Mouse (Mus musculus) cerebellum, postnatal 10 days (tissue): ENCODE data around the gene Ints1.

Experiments
- DNase-seq, 2 experiments: peaks; one replicate each; pipeline ENCODE4 v3.0.0; 2021; ENCODE audit warnings: mixed read lengths in 2 of 2

The Ints1 gene

DNA sequence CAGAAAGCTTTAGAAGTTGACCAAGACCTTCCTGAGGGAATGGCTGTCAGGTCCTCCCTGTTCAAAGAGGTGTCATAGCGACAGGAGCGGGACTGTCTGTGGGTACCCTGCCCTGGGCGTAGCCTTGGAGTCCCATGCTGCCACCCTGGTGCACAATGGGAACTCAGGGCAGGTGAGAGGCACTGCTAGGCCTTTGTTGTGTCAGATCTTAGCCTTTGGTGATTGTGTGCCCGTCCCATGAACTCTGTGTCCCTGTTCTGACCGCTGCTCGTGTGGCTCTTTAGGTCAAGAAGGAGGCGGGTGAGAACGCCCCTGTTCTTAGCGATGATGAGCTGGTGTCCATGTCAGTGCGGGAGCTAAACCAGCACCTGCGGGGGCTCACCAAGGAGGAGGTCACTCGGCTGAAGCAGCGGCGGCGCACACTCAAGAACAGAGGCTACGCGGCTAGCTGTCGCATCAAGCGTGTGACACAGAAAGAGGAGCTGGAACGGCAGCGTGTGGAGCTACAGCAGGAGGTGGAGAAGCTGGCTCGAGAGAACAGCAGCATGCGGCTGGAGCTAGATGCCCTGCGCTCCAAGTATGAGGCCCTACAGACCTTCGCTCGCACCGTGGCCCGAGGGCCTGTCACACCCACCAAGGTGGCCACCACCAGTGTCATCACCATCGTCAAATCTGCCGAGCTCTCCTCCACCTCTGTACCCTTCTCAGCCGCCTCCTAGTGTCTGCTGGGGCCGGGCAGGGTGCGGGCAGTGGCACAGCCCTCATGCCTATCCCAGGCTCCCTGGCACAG is 24.5 kb upstream of the Ints1 start:
- DNase-seq = no peak

DNA sequence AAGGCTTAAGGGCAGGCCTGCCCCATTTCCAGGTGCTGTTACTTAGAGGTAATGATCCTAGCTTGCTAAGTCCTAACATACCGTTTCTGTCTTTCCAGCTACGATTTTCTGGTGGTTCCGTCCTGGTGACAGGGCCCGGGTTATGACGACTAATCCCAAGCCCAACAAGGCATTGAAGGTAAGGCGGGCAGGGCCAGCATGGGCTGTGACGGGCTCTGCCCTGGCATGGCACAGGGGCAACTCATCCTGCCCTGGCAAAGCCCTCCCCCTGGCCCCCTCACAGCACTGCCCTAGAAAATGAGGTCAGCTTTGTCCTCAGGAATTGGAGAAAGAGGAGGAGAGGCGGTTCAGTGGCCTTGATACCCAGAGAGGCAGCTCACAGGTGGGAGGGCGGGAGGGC is 23.6 kb upstream of the Ints1 start:
- no peak for DNase-seq

DNA sequence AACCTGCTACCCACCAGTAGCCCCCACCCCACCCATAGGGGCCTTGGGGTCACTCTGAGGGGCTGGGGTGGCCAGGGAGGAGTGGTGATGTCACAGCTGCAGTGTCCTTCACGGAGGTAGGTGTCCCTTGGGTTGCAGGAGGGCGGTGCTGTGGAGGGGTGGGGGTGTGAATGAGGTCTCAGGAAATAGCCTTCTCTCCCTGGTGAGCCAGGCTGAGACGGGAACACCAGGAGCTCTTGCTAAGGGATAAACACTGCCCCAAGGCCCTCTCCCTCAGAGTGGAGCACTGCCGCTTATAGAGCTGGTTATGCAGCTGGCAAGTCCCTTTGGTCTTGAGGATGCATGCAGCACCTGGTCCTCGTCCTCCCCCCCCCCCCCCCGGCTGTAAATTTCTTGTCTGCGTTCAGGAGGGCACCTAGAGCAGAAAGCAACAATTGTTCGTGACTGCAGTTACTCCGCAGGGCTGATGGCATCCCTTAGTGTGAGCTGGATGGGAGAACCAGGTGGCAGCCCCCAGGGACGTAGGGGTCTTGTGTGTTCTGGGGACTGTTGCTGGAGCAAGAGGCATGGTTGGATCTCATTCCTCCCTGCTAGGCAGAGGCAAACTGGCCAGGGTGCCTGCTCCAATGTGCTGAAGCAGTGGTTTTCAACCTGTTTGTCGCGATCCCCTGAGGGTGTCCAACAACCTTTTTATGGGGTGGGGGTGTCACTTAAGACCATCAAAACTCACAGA is 22.9 kb upstream of the Ints1 start:
- DNase-seq = peak in 1 of 2 experiments; percentile 38

DNA sequence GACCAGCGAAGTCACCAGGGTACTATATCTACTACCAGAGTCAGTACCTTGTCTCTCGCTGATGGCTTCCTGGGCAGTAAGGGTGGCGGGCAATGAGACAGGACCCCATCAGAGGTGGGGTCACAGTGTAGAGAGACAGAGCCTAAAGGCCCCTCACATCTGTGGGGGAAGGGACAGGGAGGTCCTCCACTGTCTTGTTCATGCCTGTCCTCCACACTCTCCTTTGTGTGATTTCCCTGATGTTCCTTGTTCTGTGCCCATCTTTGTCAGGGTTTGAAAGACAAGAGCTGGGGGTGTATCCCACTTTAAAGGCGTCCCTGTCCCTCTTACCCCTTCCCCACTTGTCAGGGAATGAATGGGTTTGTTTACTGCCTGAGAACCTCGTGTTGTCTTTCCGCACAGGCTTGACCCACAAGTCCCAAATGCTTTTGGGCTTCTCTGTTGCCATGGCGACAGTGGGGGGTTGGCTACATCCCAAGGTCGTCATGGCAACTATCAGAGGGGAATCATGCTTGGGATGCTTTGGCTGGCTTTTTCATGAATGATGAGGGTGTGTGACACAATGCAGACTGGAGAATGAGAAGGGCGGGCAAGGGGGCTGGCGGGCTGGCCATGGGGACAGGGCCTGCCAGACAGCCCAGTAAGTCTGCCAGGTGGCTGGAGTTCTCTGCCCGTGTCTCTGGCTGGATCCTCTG is 22.1 kb upstream of the Ints1 start:
- peak; percentile 97 to 98 for DNase-seq

DNA sequence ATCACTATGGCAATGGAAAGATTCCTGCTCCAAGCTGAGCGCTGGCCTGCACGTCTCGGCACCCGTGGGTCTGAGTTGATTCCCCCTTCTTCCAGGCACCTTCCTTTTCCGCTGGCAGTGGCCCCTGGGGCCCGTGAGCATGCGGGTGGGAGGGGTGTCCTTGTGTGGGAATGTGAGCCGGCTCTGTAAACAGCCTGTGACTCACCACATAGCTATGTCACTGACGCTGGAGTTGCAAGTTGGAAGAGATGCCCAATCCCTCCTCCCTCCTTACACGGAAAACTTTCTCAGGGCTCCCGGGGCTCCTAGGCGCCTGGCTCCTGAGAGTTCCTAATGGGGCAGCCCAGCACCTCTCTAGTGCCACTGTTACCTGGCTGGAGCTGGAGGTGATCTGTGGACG is 21.4 kb upstream of the Ints1 start:
- DNase-seq = peak in 1 of 2 experiments; percentile 33

DNA sequence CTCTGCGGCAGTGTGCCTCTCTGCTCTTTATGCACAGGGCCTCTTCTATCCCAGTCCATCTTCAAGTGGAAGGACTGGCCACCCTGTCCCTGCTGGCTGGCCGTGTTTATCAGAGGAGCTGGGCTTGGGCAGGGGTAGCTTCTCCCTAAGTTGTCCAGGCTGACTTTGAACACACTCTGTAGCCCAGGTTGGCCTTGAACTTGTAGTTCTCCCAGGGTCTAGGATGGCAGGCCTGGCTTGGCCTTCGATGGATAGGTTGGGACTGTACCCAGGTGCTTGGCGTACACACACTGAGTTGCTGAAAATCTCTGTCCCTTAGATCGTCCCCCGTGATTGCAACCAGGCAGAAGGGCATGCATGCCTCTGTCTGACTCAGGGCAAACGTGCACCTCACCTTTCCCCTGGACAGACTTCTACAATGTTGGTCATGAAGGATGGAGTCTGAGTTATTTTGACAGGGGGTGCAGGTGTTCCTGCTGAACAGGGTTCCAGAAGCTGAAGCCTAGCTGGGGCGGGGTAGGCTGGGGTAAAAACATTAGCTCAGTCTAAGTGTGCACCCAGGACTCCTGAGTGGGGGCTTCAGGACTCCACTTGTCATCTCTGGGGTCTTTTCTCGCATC is 20.6 kb upstream of the Ints1 start:
- no peak for DNase-seq

DNA sequence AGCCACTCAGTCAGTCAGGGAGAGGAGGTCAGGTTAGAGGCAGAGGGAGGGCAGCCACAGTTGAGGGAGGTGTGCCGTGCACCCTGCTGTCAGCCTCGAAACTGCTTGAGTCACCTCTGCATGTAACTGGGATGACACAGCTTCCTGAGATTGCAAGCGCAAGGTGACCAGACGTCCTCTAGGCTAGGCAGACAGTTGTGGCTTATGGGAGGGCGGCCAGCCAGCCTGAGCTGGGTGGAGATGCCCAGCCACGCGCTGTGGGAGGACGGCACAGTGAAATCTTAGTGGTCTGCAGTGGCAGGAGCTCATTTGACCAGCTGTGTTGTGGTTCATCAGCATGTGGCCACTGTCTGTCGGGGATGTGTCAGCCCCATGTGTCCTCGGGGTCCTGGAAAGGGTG is 19.5 kb upstream of the Ints1 start:
- no peak for DNase-seq

DNA sequence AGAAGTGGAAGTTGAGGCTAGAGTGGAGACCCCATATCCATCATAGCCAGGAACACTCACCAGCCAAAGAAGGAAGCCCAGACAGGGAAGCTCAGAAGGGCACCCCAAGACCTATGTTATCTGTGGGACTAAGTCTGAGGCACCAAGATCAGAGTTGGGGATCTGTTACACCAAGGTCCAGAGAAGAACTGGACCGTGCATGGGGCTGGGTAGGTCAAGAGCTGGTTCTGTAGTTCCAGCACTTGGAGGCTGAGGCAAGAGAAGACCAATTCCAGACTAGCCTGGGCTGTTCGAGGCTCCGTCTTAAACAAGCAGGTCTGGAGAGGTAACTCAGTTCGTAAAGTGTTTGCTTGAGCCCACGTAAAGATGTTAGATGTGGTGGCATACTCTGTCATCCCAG is 18.7 kb upstream of the Ints1 start:
- DNase-seq = no peak

DNA sequence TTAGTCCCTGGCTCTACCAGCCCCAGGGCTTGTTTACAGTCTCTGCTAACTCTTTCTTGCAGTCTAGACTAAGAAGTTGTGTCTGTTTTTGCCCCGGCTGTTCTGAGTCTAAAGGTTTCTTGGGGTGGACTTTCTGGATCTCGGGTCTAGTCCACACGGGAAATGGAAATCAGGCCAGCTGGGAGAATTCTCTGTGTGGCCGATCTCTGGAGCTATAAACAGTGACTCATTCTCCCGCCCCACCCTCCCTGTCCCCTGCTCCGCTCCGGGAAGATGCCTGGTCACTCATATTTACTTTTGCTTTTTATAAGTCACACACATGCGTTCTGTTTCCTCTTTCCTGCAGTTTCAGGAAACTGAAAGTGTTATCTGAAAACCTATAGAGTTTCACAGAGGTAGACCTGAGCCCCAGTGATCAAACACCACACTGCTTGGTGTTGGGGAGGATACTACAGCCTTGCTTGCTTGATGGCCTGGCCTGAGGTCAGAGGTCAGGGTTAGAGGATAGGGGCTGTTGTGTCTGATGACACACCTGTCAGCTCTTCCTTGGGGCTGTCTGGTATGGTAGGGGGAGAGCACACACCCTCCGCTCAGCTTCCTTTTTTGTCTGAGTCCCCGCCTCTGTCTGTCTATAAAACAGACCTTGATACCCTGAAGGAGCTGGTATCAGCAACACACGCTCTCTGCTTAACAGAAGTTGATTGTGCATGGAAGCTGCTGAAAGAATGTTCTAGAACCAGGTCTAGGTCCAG is 18.0 kb upstream of the Ints1 start:
- DNase-seq = no peak

DNA sequence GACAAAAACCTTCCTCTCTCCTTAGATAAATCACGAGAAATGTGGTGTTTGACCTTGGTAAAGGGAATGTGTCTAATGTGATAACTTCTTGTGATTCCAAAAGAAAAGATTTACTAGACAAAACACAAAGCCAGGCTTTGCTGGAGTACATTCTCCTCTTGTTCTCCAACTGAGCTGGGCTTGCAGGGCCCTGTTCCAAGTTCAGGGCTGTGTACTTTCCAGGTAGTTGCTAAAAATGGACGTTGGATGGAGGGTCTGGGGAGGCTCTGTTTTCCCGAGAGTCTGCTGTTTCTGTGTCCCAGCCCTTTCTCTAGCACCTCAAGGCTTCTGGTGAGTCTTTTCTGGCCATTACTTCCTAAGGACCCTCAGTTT is 17.5 kb upstream of the Ints1 start:
- no peak for DNase-seq

DNA sequence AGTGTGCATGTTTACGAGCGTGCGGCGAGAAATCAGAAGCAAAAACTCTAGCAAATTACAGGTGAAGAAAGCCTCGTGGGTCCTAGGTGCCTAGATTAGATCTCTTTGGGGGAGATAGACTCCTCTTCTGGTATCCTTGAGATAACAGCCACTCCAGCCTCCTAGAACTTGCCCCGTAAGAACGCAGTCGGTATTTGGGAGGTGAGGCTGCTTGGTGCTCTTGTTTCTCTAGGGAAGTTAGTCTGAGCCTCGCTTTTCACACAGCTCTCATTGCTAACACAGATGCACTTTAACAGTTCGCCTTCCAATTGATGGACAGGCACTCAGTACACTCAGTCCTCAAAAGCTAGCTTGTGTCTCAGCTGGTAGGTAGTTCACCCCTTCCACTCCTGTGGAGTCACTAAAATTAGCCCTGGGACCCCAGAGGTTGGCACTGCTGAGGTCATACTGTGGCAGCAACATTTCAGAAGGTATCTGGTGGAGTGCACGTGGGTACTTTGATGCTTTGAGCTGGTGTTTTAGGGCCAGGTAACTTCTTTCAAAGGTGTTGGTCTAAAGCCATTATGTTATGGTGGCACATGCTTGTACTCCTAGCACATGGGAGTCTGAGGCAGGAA is 16.8 kb upstream of the Ints1 start:
- no peak for DNase-seq

DNA sequence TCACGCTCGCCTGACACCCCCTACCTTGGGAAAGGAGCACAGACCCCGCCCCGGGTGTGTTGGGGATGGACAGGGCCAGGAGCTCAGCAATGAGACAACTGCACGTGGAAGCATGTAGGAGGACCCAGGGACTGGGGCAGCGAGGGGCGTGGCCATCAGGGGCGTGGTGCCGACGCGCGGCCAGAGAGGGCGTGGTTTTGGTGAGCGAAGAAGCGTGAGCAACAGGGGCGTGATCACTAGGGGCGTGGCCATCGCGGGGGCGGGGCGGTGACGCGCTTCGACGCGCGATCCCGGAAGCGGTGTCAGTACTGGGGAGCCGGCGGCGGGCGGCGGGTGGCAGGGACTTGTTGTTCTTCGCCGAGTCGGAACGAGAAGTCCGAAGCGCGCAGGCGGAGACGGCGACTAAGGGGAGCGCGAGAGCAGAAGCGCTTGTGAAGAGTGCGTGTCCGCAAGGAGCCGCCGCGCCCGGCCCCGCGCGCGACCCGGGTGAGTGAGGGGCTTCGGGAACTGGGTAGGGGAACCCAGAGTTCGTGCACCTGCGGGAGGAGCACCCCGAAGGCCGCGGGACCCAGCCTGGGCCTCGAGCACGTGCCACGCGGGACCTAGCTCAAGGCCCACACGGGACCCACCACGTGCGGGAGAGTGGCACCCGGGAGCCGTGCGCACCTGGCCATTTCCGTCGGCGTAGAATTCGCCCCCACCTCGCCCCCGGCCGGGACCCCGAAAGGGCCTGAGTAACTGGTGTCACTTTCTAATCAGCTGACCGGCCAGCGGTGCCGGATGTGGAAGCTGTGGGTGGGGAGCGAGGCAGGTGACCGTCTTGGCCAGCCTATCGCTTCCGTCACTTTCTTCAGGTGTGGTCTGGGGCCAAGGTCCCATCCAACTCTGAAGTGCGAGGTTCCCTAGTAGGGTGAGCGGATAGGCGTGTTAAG is 16.0 kb upstream of the Ints1 start, which contains the start of gene Mafk:
TSS of gene Mafk (plus strand) at position 287 of the 932 bp plus-strand sequence.
- DNase-seq = peak; percentile 92 to 95

DNA sequence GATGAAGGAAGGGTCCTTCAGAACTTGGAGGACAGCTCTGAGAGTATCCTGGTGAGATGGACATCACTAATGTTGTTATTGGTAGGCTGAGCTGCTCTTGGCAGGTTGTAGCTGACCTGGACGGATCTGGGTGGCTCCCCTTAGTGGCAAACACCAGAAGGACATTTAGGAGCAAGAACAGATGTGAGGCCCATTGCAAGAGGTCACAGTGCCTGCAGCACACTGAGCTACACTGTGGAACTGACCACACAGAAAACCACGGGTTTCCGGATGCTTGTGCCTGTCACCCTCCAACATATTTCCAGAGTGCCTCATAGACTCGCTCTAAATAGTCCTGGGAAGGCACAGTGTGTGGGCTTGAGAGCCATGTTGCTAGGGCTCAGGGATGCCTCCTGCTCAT is 14.0 kb upstream of the Ints1 start:
- DNase-seq = no peak

DNA sequence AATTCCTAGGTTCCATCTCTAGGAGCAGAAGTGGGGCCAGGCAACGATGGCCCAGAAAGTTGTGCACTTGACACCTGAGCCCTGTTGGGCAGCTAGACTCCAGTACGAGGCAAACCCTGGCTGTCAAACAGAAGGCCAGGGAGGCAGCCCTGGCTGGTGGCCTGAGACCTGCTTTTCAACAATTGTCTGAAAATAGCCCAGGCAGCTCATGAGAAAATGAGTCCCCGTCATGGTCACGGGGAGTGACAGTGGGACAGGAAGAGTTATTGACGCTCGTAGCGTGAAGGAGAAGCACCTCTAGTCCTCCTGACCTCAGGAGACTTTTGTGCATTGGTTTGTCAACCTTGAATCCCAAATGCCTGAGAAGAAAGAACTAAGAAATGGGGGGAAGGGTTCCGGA is 5.9 kb upstream of the Ints1 start:
- DNase-seq = no peak

DNA sequence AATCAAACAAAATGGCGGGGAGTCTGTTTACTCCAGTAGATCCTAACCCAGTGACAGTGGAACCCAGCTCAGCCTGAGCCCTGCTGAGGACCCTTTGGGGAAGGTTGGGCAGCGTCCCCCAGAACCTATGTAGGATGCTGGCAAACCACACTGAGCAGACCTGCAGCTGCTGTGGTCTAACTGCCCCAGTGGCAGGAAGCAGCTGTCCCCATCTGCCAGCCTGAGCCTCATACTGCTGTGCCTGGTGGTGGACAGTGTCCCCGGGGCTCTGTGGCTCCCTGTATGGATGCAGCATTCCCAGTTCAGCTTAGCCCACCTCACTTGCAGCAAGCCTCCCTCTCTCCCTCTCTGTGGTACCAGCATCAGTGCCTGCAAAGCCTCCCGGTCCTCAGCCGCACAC is 1.5 kb upstream of the Ints1 start:
- DNase-seq = no peak

DNA sequence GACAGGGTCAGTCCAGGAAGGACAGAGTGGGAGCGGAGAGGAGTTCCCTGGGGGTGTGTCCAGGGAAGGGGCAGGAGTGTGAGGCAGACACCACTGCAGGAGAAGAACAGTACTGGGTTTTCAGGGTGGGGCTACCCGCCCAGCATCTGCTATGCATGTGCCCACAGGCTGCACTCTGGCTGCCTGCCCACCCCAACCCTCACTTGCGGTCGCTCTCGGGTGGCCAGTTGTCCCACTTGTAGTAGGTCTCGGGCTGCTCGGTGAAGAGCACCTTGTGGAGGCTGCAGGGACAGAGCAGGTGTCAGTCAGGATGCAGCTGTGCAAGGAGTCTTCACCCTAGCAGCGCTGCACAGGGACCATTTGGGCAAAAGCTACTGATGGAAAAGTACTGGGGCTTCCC is 7.3 kb downstream of the Ints1 start:
- DNase-seq = no peak

DNA sequence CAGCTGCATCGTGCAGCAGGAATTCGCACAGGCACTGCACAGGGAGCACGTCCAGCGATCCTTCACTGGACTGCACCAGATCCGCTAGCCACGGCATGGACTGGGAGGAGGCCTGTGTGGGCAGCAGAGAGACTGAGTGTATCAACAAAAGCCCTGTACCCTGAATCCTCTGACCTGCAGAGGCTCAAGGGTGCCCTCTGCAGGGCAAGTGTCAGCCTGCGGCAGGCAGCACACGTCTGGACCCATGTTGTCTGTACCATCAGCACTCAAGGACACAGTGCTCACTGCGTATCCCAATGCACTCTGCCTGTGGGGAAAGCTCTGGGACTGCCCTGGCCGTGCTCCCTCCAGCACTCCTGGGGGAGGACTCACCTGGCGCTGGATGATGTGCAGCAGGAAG is 11.2 kb downstream of the Ints1 start:
- DNase-seq = peak; percentile 57 to 62

DNA sequence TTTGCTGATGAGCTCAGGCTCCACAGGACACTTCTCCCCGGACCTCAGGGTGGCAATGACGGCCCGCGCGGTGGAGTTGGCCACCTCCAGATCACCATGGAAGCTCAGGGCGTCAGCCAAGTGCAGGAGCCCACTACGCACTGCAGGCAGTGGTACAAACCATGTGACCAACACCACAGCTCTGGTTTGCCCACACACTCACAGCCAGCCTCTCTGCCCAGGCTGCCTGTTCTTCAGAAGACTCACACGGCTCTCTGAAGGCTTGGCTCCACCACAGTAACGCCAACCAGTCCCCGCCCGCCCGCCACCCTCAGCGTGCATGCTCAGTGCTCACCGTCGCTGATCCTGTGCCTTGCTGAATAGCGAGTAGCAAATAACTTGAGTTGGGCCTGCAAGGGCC is 17.4 kb downstream of the Ints1 start:
- no peak for DNase-seq

DNA sequence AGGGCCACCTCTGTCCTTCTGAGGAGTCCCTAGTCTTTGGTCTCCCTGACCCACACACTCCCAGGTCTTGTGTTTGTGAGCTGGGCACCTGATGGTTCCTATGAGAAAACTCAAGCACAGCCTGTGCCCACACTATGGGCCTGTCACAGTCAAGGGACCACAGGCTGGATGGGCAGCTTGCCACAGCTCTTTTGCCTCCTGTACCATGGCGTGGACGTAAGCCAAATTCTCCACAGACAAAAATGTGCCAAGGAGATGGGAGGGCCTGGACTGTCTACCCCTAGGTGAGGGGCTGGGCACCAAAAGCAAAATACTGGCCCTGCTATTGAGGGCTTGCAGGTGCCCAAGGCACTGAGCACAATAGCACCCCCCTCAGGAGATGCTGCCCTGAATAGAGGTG is 18.9 kb downstream of the Ints1 start:
- DNase-seq = peak; percentile 59 to 62

DNA sequence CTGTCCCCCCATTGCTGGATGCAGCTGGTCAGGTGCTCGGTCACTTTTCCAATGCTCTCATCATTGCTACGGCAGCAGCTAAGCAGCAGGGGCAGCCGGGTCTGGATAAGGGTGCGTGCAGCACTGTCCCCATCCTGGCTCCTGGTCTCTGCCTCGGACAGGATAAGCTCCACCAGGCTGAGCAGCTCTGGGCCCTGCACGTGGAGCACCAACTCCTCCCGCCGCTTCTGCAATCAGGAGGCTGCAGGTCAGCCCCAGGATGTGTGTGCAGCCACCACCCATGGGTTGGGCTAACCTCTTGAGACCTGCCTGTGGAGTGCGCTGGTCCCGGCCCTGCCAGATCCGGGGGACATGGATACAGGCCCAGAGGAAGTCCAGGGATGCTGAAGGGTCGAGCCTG is 19.3 kb downstream of the Ints1 start:
- DNase-seq = no peak

DNA sequence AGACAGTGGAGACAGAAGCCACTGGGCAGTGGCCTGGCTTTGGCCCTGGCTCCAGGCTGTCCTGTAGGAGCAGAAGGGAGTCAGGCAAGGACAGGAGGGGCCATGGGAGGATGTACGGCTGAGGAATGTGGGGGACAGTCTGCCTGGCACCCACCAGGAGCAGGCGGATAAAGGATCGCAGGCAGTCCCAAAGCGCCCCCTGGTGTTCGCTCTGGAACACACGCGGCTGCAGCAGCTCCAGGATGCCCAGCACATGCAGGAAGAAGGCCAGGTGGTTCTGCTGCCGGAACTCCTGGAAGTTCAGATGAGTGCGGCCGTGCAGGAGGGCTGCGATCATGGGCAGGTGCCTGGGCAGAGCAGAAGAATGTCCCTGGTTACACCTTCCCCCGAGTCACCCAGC is 20.7 kb downstream of the Ints1 start:
- peak; percentile 81 to 85 for DNase-seq
